Mouse (Mus musculus): ENCODE results near the gene Flrt1.

GRCm38 (mm10) chr19:7111710-7112109, 6.2 kb upstream of the Flrt1 start:
- no peak for TF ChIP-seq CTCF (IDR thresholded peaks at IDR 0.05; ENCODE audit: low read depth, low read length)
- TF ChIP-seq POLR2A (IDR thresholded peaks at IDR 0.05; ENCODE audit: borderline replicate concordance, low read depth, low read length), result no peak

Data from bone marrow macrophage, adult 2 months (primary cell).